Mouse (Mus musculus): ENCODE measurements around the gene Aebp2. TPM values are rescaled to one million over a fixed set of nuclear protein-coding genes. Genes with fewer than 3 reads are reported as not detected.

Gene Aebp2
- total and polyA plus RNA-seq, 2 experiments from 2014 or later = 5.2 to 14.8 TPM

DNA sequence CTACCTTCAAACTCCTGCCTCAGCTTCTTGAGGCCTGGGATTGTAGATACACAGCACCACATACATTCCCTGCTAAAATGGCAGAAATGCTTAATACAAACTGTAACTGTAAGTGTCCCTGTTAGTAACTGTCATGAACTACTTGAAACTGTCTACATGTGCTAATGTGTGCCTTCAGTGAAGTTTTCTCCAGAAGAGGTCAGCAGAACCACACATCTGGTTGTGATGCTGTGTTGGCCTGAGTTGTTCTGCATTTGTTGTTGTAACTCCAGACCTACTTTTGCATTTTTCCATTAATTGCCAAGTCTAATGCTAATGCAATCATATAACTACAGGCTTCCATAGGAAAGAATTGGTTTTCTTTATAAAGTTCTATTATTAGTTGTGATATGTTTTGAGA lies 23.5 kb downstream of the Aebp2 start:
- H3K27ac ChIP-seq (ENCODE audit: low read depth) = no peak overlapping the region
- no peak overlapping the region for H3K4me2 ChIP-seq (ENCODE audit: low read depth, low read length)
- DNase-seq (ENCODE audit: low spot score) (no peak), ATAC-seq (ENCODE audit: insufficient read depth, low read depth) (no peak)
- H3K4me3 ChIP-seq (ENCODE audit: low read depth, low read length) = no peak overlapping the region
- H3K36me3 ChIP-seq (replicated peaks; ENCODE audit: control insufficient read depth, insufficient read depth, low read length) = peaks cover 71% of the 10 kb centered on the region
- no peak overlapping the region for H3K9ac ChIP-seq (replicated peaks; ENCODE audit: low read depth, low read length)
- peak; percentile 43 for TF ChIP-seq CTCF (IDR thresholded peaks at IDR 0.05; ENCODE audit: low read depth)
- TF ChIP-seq EP300 (IDR thresholded peaks at IDR 0.05; ENCODE audit: low read depth) = no peak
- no peaks in the 10 kb centered on the region for H3K9me3 ChIP-seq (replicated peaks; ENCODE audit: control insufficient read depth, low read length)
- no peaks in the 10 kb centered on the region for H3K27me3 ChIP-seq (ENCODE audit: control insufficient read depth, insufficient read depth, low read length)
- H3K4me1 ChIP-seq (ENCODE audit: control insufficient read depth, insufficient read depth) = no peaks in the 10 kb centered on the region

DNA sequence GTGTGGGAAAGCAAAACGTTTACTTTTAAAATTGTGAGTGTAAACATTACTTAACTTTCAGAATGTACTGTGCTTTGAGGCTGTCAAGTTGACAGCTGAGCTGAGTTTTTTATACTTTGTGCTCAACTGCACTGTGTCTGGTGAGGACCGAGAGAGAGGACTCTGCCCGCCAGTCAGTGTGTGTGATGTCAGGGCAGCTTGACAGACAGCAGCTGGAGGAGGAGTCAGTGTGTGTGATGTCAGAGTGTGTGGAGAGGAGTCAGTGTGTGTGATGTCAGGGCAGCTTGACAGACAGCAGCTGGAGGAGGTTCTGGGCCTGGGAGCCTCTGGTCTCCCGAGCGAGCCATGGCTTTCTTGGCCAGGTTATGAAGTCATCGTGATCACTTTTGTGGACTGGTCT lies 24.4 kb downstream of the Aebp2 start:
- TF ChIP-seq EP300 (IDR thresholded peaks at IDR 0.05; ENCODE audit: low read depth) = no peak
- no peak for TF ChIP-seq CTCF (IDR thresholded peaks at IDR 0.05; ENCODE audit: low read depth)
- Histone ChIP-seq H3K27ac (ENCODE audit: low read depth) (no peak overlapping the region; the same call in 1 of the 2 replicates), H3K4me1 (ENCODE audit: control insufficient read depth, insufficient read depth) (no peaks in the 10 kb centered on the region), H3K27me3 (ENCODE audit: control insufficient read depth, insufficient read depth, low read length) (no peaks in the 10 kb centered on the region), H3K9ac (replicated peaks; ENCODE audit: low read depth, low read length) (no peak overlapping the region), H3K9me3 (replicated peaks; ENCODE audit: control insufficient read depth, low read length) (no peaks in the 10 kb centered on the region), H3K36me3 (replicated peaks; ENCODE audit: control insufficient read depth, insufficient read depth, low read length) (peaks cover 68% of the 10 kb centered on the region), H3K4me3 (ENCODE audit: low read depth, low read length) (no peak overlapping the region), H3K4me2 (ENCODE audit: low read depth, low read length) (no peak overlapping the region)
- 64% methylated on average over 6 of the region's 6 CpGs for WGBS
- ATAC-seq (ENCODE audit: insufficient read depth, low read depth) (peak; percentile 39; the same call in 1 of the 2 replicates), DNase-seq (ENCODE audit: low spot score) (no peak)

DNA sequence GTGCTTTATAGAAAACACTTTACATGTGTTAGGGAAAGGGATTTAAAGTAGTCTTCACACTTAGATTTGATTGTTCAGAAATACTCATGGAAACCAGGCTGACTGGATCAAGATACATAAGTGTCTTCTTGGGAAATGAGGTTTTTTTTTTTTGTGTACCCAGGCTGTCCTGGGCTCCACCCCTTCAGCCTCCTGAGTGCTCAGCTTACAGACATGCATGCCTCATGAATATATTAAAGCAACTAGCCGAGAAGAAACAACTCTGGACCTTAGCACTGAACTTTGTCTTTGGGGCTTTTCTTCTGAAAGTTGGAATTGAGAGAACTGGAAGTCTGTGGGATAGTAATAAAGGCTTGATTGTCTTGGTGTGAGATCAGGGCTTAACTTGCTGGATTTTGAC lies 27.3 kb downstream of the Aebp2 start:
- peaks cover 65% of the 10 kb centered on the region for H3K36me3 ChIP-seq (replicated peaks; ENCODE audit: control insufficient read depth, insufficient read depth, low read length)
- H3K9ac ChIP-seq (replicated peaks; ENCODE audit: low read depth, low read length) = no peak overlapping the region
- no peak overlapping the region for H3K4me2 ChIP-seq (ENCODE audit: low read depth, low read length)
- H3K27ac ChIP-seq (ENCODE audit: low read depth) = no peak overlapping the region
- H3K4me1 ChIP-seq (ENCODE audit: control insufficient read depth, insufficient read depth) = no peaks in the 10 kb centered on the region
- no peaks in the 10 kb centered on the region for H3K27me3 ChIP-seq (ENCODE audit: control insufficient read depth, insufficient read depth, low read length)
- no peak for DNase-seq (ENCODE audit: low spot score)
- WGBS = 54% methylated on average over 1 of the region's 1 CpGs
- ATAC-seq (ENCODE audit: insufficient read depth, low read depth) = no peak
- H3K4me3 ChIP-seq (ENCODE audit: low read depth, low read length) = no peak overlapping the region
- no peaks in the 10 kb centered on the region for H3K9me3 ChIP-seq (replicated peaks; ENCODE audit: control insufficient read depth, low read length)
- no peak for TF ChIP-seq CTCF (IDR thresholded peaks at IDR 0.05; ENCODE audit: low read depth)
- no peak for TF ChIP-seq EP300 (IDR thresholded peaks at IDR 0.05; ENCODE audit: low read depth)

DNA sequence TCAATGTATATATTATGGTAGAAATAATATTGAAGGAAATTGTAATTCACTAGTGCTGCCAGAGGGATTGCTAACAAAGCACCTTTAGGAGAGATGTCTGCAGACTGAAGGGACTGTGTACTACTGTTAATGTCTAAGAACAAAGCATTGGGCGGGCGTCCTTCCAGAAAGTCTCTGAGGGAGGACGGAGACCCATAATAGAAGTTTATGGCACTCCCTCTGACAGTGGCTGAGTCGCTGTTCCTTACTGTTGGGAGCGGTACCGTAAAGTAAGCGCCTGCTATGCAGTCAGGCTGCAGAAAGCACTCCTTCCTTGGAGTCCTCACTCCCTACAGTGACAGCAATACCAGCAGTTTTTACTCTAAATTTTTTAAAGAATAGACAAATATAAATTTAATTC lies 29.5 kb downstream of the Aebp2 start:
- H3K36me3 ChIP-seq (replicated peaks; ENCODE audit: control insufficient read depth, insufficient read depth, low read length) = peaks cover 59% of the 10 kb centered on the region
- H3K4me1 ChIP-seq (ENCODE audit: control insufficient read depth, insufficient read depth) = no peaks in the 10 kb centered on the region
- H3K27me3 ChIP-seq (ENCODE audit: control insufficient read depth, insufficient read depth, low read length) = no peaks in the 10 kb centered on the region
- TF ChIP-seq EP300 (IDR thresholded peaks at IDR 0.05; ENCODE audit: low read depth) = no peak
- TF ChIP-seq CTCF (IDR thresholded peaks at IDR 0.05; ENCODE audit: low read depth) = no peak
- 86% methylated on average over 7 of the region's 7 CpGs for WGBS
- H3K27ac ChIP-seq (ENCODE audit: low read depth) = no peak overlapping the region
- H3K9me3 ChIP-seq (replicated peaks; ENCODE audit: control insufficient read depth, low read length) = no peaks in the 10 kb centered on the region
- ATAC-seq (ENCODE audit: insufficient read depth, low read depth) (no peak), DNase-seq (ENCODE audit: low spot score) (no peak)
- no peak overlapping the region for H3K9ac ChIP-seq (replicated peaks; ENCODE audit: low read depth, low read length)
- no peak overlapping the region for H3K4me3 ChIP-seq (ENCODE audit: low read depth, low read length)
- no peak overlapping the region for H3K4me2 ChIP-seq (ENCODE audit: low read depth, low read length)

DNA sequence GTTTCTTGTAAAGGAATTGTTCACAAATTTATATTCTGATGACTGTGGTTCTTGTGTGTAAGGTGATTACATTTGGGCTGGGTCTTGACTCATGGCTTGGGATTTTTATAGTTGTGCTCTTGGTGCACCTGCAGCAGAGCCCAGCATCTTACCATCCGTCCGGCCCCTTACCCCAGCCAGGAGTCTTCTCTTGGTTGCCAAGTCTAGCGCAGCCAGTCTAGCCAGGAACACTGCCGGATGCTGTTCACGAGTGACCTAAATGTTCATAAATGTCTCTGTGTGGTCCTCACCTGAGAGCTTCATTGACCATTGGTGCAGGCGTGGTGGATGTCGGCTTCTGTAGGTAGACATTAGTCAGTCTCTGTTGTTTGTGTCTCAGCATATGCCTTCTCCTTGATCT lies 33.0 kb downstream of the Aebp2 start:
- no peak overlapping the region for H3K4me3 ChIP-seq (ENCODE audit: low read depth, low read length)
- DNase-seq (ENCODE audit: low spot score) = no peak
- ATAC-seq (ENCODE audit: insufficient read depth, low read depth) = no peak
- no peaks in the 10 kb centered on the region for H3K9me3 ChIP-seq (replicated peaks; ENCODE audit: control insufficient read depth, low read length)
- H3K36me3 ChIP-seq (replicated peaks; ENCODE audit: control insufficient read depth, insufficient read depth, low read length) = peaks cover 35% of the 10 kb centered on the region
- H3K4me2 ChIP-seq (ENCODE audit: low read depth, low read length) = no peak overlapping the region
- H3K4me1 ChIP-seq (ENCODE audit: control insufficient read depth, insufficient read depth) = no peaks in the 10 kb centered on the region
- 91% methylated on average over 7 of the region's 7 CpGs for WGBS
- no peaks in the 10 kb centered on the region for H3K27me3 ChIP-seq (ENCODE audit: control insufficient read depth, insufficient read depth, low read length)
- no peak overlapping the region for H3K9ac ChIP-seq (replicated peaks; ENCODE audit: low read depth, low read length)
- TF ChIP-seq CTCF (IDR thresholded peaks at IDR 0.05; ENCODE audit: low read depth) (no peak), EP300 (IDR thresholded peaks at IDR 0.05; ENCODE audit: low read depth) (no peak)
- no peak overlapping the region for H3K27ac ChIP-seq (ENCODE audit: low read depth)

DNA sequence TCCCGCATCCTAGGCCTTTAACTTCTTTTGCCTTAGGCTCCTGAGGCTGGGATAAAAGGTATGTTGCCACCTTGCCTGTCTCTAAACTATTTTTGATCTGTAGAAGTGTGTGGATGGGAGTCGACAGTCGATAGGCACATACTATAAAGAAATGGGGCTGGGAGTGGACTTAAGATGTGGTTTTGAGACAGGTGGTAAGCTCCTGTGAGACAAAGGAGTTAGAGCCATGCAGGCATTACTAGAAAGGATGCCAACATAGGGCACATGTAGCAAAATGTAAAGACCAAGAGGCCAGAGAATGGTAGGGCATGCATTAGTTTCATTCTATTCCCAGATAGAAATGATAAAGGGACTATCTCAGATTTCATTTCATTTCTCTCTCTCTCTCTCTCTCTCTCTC lies 34.5 kb downstream of the Aebp2 start:
- H3K36me3 ChIP-seq (replicated peaks; ENCODE audit: control insufficient read depth, insufficient read depth, low read length) = peaks cover 27% of the 10 kb centered on the region
- no peak overlapping the region for H3K4me3 ChIP-seq (ENCODE audit: low read depth, low read length)
- no peaks in the 10 kb centered on the region for H3K9me3 ChIP-seq (replicated peaks; ENCODE audit: control insufficient read depth, low read length)
- no peak overlapping the region for H3K4me2 ChIP-seq (ENCODE audit: low read depth, low read length)
- no peak for DNase-seq (ENCODE audit: low spot score)
- no peak overlapping the region for H3K9ac ChIP-seq (replicated peaks; ENCODE audit: low read depth, low read length)
- H3K27ac ChIP-seq (ENCODE audit: low read depth) = no peak overlapping the region
- TF ChIP-seq EP300 (IDR thresholded peaks at IDR 0.05; ENCODE audit: low read depth) (no peak), CTCF (IDR thresholded peaks at IDR 0.05; ENCODE audit: low read depth) (no peak)
- no peaks in the 10 kb centered on the region for H3K27me3 ChIP-seq (ENCODE audit: control insufficient read depth, insufficient read depth, low read length)
- WGBS = 82% methylated on average over 3 of the region's 3 CpGs
- H3K4me1 ChIP-seq (ENCODE audit: control insufficient read depth, insufficient read depth) = no peaks in the 10 kb centered on the region
- no peak for ATAC-seq (ENCODE audit: insufficient read depth, low read depth)

All from heart, postnatal 0 days (tissue).